Mouse (Mus musculus): ENCODE data around the gene Fbxl20. TPM values are rescaled to one million over a fixed set of nuclear protein-coding genes. Genes with fewer than 3 reads are reported as not detected.

Fbxl20 gene
- polyA plus RNA-seq, 1 experiment from 2014 or later, result 18.6 TPM

DNA sequence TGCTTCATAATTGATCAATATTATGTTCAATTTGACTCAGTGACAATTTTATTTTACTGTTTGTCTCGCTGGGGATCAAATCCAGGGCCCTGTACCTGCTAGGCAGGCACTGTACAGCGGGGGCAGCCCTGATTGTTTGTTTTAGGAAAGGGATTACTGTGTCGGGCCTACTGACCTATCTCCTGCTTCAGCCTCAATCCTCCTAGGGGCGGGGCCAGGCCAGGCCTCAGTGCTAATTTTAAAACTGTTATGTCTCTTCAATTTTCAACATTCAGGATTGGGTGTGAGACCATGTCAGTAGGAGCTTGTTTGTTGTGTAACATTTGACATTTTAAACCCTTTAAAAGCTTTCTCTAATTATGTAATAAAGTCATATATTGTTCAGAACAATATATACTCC is 36.7 kb downstream of the Fbxl20 start:
- Histone ChIP-seq H3K4me1 (replicated peaks; ENCODE audit: control insufficient read depth, insufficient read depth, low read length) (no peaks in the 10 kb centered on the region), H3K36me3 (replicated peaks; ENCODE audit: control insufficient read depth, insufficient read depth) (peaks cover 66% of the 10 kb centered on the region), H3K4me2 (replicated peaks) (no peak overlapping the region), H3K27me3 (ENCODE audit: control insufficient read depth, insufficient read depth, low read length) (no peaks in the 10 kb centered on the region), H3K9ac (no peak overlapping the region), H3K9me3 (ENCODE audit: control insufficient read depth, low read length) (no peaks in the 10 kb centered on the region), H3K27ac (no peak overlapping the region), H3K4me3 (replicated peaks; ENCODE audit: low read length) (no peak overlapping the region)
- 77% methylated on average over 4 of the region's 4 CpGs for WGBS
- no peak for ATAC-seq (ENCODE audit: low FRiP score)
- no peak for DNase-seq (ENCODE audit: low spot score)

- DNase-seq (ENCODE audit: low spot score), result no peak
- H3K36me3 ChIP-seq (replicated peaks; ENCODE audit: control insufficient read depth, insufficient read depth), result peaks cover 87% of the 10 kb centered on the region
- no peaks in the 10 kb centered on the region for H3K27me3 ChIP-seq (ENCODE audit: control insufficient read depth, insufficient read depth, low read length)
- no peak overlapping the region for H3K9ac ChIP-seq
- no peak overlapping the region for H3K4me2 ChIP-seq (replicated peaks)
- H3K4me3 ChIP-seq (replicated peaks; ENCODE audit: low read length), result no peak overlapping the region
- 96% methylated on average over 5 of the region's 5 CpGs for WGBS
- no peaks in the 10 kb centered on the region for H3K9me3 ChIP-seq (ENCODE audit: control insufficient read depth, low read length)
- H3K4me1 ChIP-seq (replicated peaks; ENCODE audit: control insufficient read depth, insufficient read depth, low read length), result no peaks in the 10 kb centered on the region
- ATAC-seq (ENCODE audit: low FRiP score), result no peak
- no peak overlapping the region for H3K27ac ChIP-seq
These were observed 40.5 kb downstream of the Fbxl20 start for GRCm38 (mm10) chr11:98109706-98110105.

GRCm38 (mm10) chr11:98101332-98101731 is 48.9 kb downstream of the Fbxl20 start:
- no peak overlapping the region for H3K4me2 ChIP-seq (replicated peaks)
- no peak overlapping the region for H3K4me3 ChIP-seq (replicated peaks; ENCODE audit: low read length)
- no peak for ATAC-seq (ENCODE audit: low FRiP score)
- DNase-seq (ENCODE audit: low spot score), result no peak
- H3K9me3 ChIP-seq (ENCODE audit: control insufficient read depth, low read length), result no peaks in the 10 kb centered on the region
- H3K9ac ChIP-seq, result no peak overlapping the region
- no peak overlapping the region for H3K27ac ChIP-seq
- no peaks in the 10 kb centered on the region for H3K4me1 ChIP-seq (replicated peaks; ENCODE audit: control insufficient read depth, insufficient read depth, low read length)
- peaks cover 96% of the 10 kb centered on the region for H3K36me3 ChIP-seq (replicated peaks; ENCODE audit: control insufficient read depth, insufficient read depth)
- WGBS, result 86% methylated on average over 3 of the region's 3 CpGs
- no peaks in the 10 kb centered on the region for H3K27me3 ChIP-seq (ENCODE audit: control insufficient read depth, insufficient read depth, low read length)

GRCm38 (mm10) chr11:98090583-98090982 is 59.6 kb downstream of the Fbxl20 start:
- Histone ChIP-seq H3K36me3 (replicated peaks; ENCODE audit: control insufficient read depth, insufficient read depth) (peaks cover 73% of the 10 kb centered on the region), H3K9me3 (ENCODE audit: control insufficient read depth, low read length) (no peaks in the 10 kb centered on the region), H3K4me1 (replicated peaks; ENCODE audit: control insufficient read depth, insufficient read depth, low read length) (no peaks in the 10 kb centered on the region), H3K4me2 (replicated peaks) (no peak overlapping the region), H3K27ac (no peak overlapping the region), H3K9ac (no peak overlapping the region), H3K4me3 (replicated peaks; ENCODE audit: low read length) (no peak overlapping the region), H3K27me3 (ENCODE audit: control insufficient read depth, insufficient read depth, low read length) (no peaks in the 10 kb centered on the region)
- WGBS, result 84% methylated on average over 9 of the region's 9 CpGs
- ATAC-seq (ENCODE audit: low FRiP score), result no peak
- no peak for DNase-seq (ENCODE audit: low spot score)

GRCm38 (mm10) chr11:98088224-98088623 is 62.0 kb downstream of the Fbxl20 start:
- no peak overlapping the region for H3K9ac ChIP-seq
- DNase-seq (ENCODE audit: low spot score) (peak; percentile 40), ATAC-seq (ENCODE audit: low FRiP score) (no peak)
- no peak overlapping the region for H3K27ac ChIP-seq
- H3K4me2 ChIP-seq (replicated peaks), result no peak overlapping the region
- no peaks in the 10 kb centered on the region for H3K4me1 ChIP-seq (replicated peaks; ENCODE audit: control insufficient read depth, insufficient read depth, low read length)
- H3K9me3 ChIP-seq (ENCODE audit: control insufficient read depth, low read length), result no peaks in the 10 kb centered on the region
- peaks cover 56% of the 10 kb centered on the region for H3K36me3 ChIP-seq (replicated peaks; ENCODE audit: control insufficient read depth, insufficient read depth)
- 56% methylated on average over 7 of the region's 7 CpGs for WGBS
- H3K4me3 ChIP-seq (replicated peaks; ENCODE audit: low read length), result no peak overlapping the region
- no peaks in the 10 kb centered on the region for H3K27me3 ChIP-seq (ENCODE audit: control insufficient read depth, insufficient read depth, low read length)

GRCm38 (mm10) chr11:98086574-98086973 is 63.6 kb downstream of the Fbxl20 start:
- H3K27ac ChIP-seq, result no peak overlapping the region
- H3K36me3 ChIP-seq (replicated peaks; ENCODE audit: control insufficient read depth, insufficient read depth), result peaks cover 40% of the 10 kb centered on the region
- no peaks in the 10 kb centered on the region for H3K4me1 ChIP-seq (replicated peaks; ENCODE audit: control insufficient read depth, insufficient read depth, low read length)
- WGBS, result 76% methylated on average over 7 of the region's 7 CpGs
- H3K9me3 ChIP-seq (ENCODE audit: control insufficient read depth, low read length), result no peaks in the 10 kb centered on the region
- no peak overlapping the region for H3K9ac ChIP-seq
- H3K4me2 ChIP-seq (replicated peaks), result no peak overlapping the region
- no peak overlapping the region for H3K4me3 ChIP-seq (replicated peaks; ENCODE audit: low read length)
- no peak for ATAC-seq (ENCODE audit: low FRiP score)
- DNase-seq (ENCODE audit: low spot score), result no peak
- no peaks in the 10 kb centered on the region for H3K27me3 ChIP-seq (ENCODE audit: control insufficient read depth, insufficient read depth, low read length)

GRCm38 (mm10) chr11:98086141-98086540 is 64.1 kb downstream of the Fbxl20 start:
- peaks cover 36% of the 10 kb centered on the region for H3K36me3 ChIP-seq (replicated peaks; ENCODE audit: control insufficient read depth, insufficient read depth)
- no peaks in the 10 kb centered on the region for H3K4me1 ChIP-seq (replicated peaks; ENCODE audit: control insufficient read depth, insufficient read depth, low read length)
- no peaks in the 10 kb centered on the region for H3K9me3 ChIP-seq (ENCODE audit: control insufficient read depth, low read length)
- DNase-seq (ENCODE audit: low spot score) (no peak), ATAC-seq (ENCODE audit: low FRiP score) (no peak)
- 92% methylated on average over 9 of the region's 9 CpGs for WGBS
- H3K4me3 ChIP-seq (replicated peaks; ENCODE audit: low read length), result no peak overlapping the region
- no peak overlapping the region for H3K9ac ChIP-seq
- no peak overlapping the region for H3K4me2 ChIP-seq (replicated peaks)
- no peaks in the 10 kb centered on the region for H3K27me3 ChIP-seq (ENCODE audit: control insufficient read depth, insufficient read depth, low read length)
- no peak overlapping the region for H3K27ac ChIP-seq

GRCm38 (mm10) chr11:98082745-98083144 is 67.5 kb downstream of the Fbxl20 start:
- H3K9me3 ChIP-seq (ENCODE audit: control insufficient read depth, low read length), result no peaks in the 10 kb centered on the region
- peaks cover 6% of the 10 kb centered on the region for H3K36me3 ChIP-seq (replicated peaks; ENCODE audit: control insufficient read depth, insufficient read depth)
- no peak for ATAC-seq (ENCODE audit: low FRiP score)
- no peak overlapping the region for H3K4me2 ChIP-seq (replicated peaks)
- no peak for DNase-seq (ENCODE audit: low spot score)
- H3K4me3 ChIP-seq (replicated peaks; ENCODE audit: low read length), result no peak overlapping the region
- H3K4me1 ChIP-seq (replicated peaks; ENCODE audit: control insufficient read depth, insufficient read depth, low read length), result no peaks in the 10 kb centered on the region
- WGBS, result 92% methylated on average over 7 of the region's 7 CpGs
- H3K27me3 ChIP-seq (ENCODE audit: control insufficient read depth, insufficient read depth, low read length), result no peaks in the 10 kb centered on the region
- no peak overlapping the region for H3K27ac ChIP-seq
- H3K9ac ChIP-seq, result no peak overlapping the region

GRCm38 (mm10) chr11:98080450-98080849 is 69.8 kb downstream of the Fbxl20 start:
- Histone ChIP-seq H3K36me3 (replicated peaks; ENCODE audit: control insufficient read depth, insufficient read depth) (no peaks in the 10 kb centered on the region; the same call in 1 of the 2 replicates), H3K9ac (no peak overlapping the region), H3K9me3 (ENCODE audit: control insufficient read depth, low read length) (no peaks in the 10 kb centered on the region), H3K4me2 (replicated peaks) (no peak overlapping the region), H3K4me1 (replicated peaks; ENCODE audit: control insufficient read depth, insufficient read depth, low read length) (no peaks in the 10 kb centered on the region), H3K4me3 (replicated peaks; ENCODE audit: low read length) (no peak overlapping the region), H3K27ac (no peak overlapping the region), H3K27me3 (ENCODE audit: control insufficient read depth, insufficient read depth, low read length) (no peaks in the 10 kb centered on the region)
- ATAC-seq (ENCODE audit: low FRiP score), result no peak
- no peak for DNase-seq (ENCODE audit: low spot score)
- 81% methylated on average over 6 of the region's 6 CpGs for WGBS

- H3K36me3 ChIP-seq (replicated peaks; ENCODE audit: control insufficient read depth, insufficient read depth), result no peaks in the 10 kb centered on the region
- ATAC-seq (ENCODE audit: low FRiP score), result no peak
- H3K4me1 ChIP-seq (replicated peaks; ENCODE audit: control insufficient read depth, insufficient read depth, low read length), result no peaks in the 10 kb centered on the region
- no peak overlapping the region for H3K4me3 ChIP-seq (replicated peaks; ENCODE audit: low read length)
- 85% methylated on average over 8 of the region's 8 CpGs for WGBS
- no peak overlapping the region for H3K4me2 ChIP-seq (replicated peaks)
- H3K9ac ChIP-seq, result no peak overlapping the region
- no peak for DNase-seq (ENCODE audit: low spot score)
- H3K9me3 ChIP-seq (ENCODE audit: control insufficient read depth, low read length), result no peaks in the 10 kb centered on the region
- no peaks in the 10 kb centered on the region for H3K27me3 ChIP-seq (ENCODE audit: control insufficient read depth, insufficient read depth, low read length)
- no peak overlapping the region for H3K27ac ChIP-seq
These were observed 73.1 kb downstream of the Fbxl20 start for GRCm38 (mm10) chr11:98077086-98077485.

Measured in hindbrain, embryonic 14.5 days (tissue).